Mouse (Mus musculus): ENCODE data around the gene Mpp3. TPM values are rescaled to one million over a fixed set of nuclear protein-coding genes. Genes with fewer than 3 reads are reported as not detected.

Mpp3 gene
- polyA plus RNA-seq, 1 experiment from 2014 or later: 13.3 TPM

- 90% methylated on average over 6 of the region's 6 CpGs for WGBS
- no peaks in the 10 kb centered on the region for H3K9me3 ChIP-seq (replicated peaks)
- DNase-seq (ENCODE audit: low spot score): no peak
- H3K4me3 ChIP-seq: no peak overlapping the region
- H3K27ac ChIP-seq (replicated peaks): no peak overlapping the region
- peaks cover 41% of the 10 kb centered on the region for H3K4me1 ChIP-seq
- peaks cover 29% of the 10 kb centered on the region for H3K36me3 ChIP-seq
- H3K27me3 ChIP-seq (ENCODE audit: low read depth, poor library complexity, severe bottlenecking): peaks cover 46% of the 10 kb centered on the region
These were observed 4.0 kb downstream of the Mpp3 start for GRCm38 (mm10) chr11:102024084-102024758.

DNA sequence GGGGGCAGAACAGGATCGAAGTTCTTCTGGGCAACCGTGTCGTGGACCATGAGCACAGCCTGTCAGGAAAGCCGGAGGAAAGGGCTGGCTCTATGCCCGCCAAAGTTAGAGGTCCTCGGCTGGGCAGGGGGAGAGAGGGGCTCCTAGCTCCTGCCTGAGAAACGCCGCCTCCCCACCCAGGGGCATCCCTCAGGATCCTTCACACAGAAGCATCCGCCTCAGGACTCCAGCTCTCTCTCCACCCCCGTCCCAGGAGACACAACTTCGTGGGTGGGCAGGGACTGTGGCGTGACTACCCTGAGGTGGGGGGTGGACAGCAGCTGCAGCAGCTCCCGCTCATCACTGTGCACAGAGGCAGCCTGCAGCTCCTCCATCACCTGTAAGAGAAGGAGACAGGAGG lies 4.9 kb downstream of the Mpp3 start:
- WGBS: 87% methylated on average over 13 of the region's 13 CpGs
- 0 out of 2 replicates have a peak overlapping the region, but pooled peaks have one; percentile 17 for H3K27ac ChIP-seq (replicated peaks)
- no peak for DNase-seq (ENCODE audit: low spot score)
- H3K4me1 ChIP-seq: peaks cover 41% of the 10 kb centered on the region
- peaks cover 35% of the 10 kb centered on the region for H3K36me3 ChIP-seq
- peaks cover 41% of the 10 kb centered on the region for H3K27me3 ChIP-seq (ENCODE audit: low read depth, poor library complexity, severe bottlenecking)
- no peak overlapping the region for H3K4me3 ChIP-seq
- H3K9me3 ChIP-seq (replicated peaks): no peaks in the 10 kb centered on the region

DNA sequence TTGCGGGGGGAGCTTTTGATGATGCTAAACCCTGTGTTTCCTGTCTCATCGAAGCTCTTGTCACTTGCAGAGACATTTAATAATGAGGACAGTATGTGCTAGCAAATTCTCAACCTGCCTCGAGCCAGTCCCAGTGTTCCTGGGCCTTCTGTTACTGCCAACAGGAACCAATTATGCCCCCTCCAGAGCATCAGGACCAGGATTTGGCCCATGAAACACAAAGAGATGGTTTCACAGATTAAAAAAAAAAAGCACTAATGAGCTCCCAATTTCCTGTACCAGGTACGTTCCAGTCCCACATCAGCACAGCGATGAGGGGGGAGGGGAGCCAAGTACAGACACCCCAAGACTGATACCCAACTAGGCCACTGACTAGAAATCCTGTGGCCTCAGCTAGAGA lies 7.1 kb downstream of the Mpp3 start:
- H3K36me3 ChIP-seq: peaks cover 53% of the 10 kb centered on the region
- no peak overlapping the region for H3K27ac ChIP-seq (replicated peaks)
- no peaks in the 10 kb centered on the region for H3K9me3 ChIP-seq (replicated peaks)
- DNase-seq (ENCODE audit: low spot score): no peak
- H3K4me1 ChIP-seq: peaks cover 20% of the 10 kb centered on the region
- H3K27me3 ChIP-seq (ENCODE audit: low read depth, poor library complexity, severe bottlenecking): peaks cover 29% of the 10 kb centered on the region
- WGBS: 93% methylated on average over 5 of the region's 5 CpGs
- no peak overlapping the region for H3K4me3 ChIP-seq

- H3K4me1 ChIP-seq: peaks cover 12% of the 10 kb centered on the region
- H3K4me3 ChIP-seq: no peak overlapping the region
- WGBS: 83% methylated on average over 9 of the region's 9 CpGs
- no peak overlapping the region for H3K27ac ChIP-seq (replicated peaks)
- peaks cover 62% of the 10 kb centered on the region for H3K36me3 ChIP-seq
- H3K9me3 ChIP-seq (replicated peaks): no peaks in the 10 kb centered on the region
- H3K27me3 ChIP-seq (ENCODE audit: low read depth, poor library complexity, severe bottlenecking): peaks cover 15% of the 10 kb centered on the region
- no peak for DNase-seq (ENCODE audit: low spot score)
These were observed 8.5 kb downstream of the Mpp3 start for GRCm38 (mm10) chr11:102019736-102020135.

- H3K9me3 ChIP-seq (replicated peaks): no peaks in the 10 kb centered on the region
- peaks cover 11% of the 10 kb centered on the region; the same call in 1 of the 2 replicates for H3K4me1 ChIP-seq
- no peak overlapping the region for H3K27ac ChIP-seq (replicated peaks)
- no peak for DNase-seq (ENCODE audit: low spot score)
- peaks cover 71% of the 10 kb centered on the region for H3K36me3 ChIP-seq
- no peak overlapping the region for H3K4me3 ChIP-seq
- WGBS: 95% methylated on average over 1 of the region's 1 CpGs
- no peaks in the 10 kb centered on the region for H3K27me3 ChIP-seq (ENCODE audit: low read depth, poor library complexity, severe bottlenecking)
These were observed 12.1 kb downstream of the Mpp3 start for GRCm38 (mm10) chr11:102016136-102016535.

- Histone ChIP-seq H3K27me3 (ENCODE audit: low read depth, poor library complexity, severe bottlenecking) (no peaks in the 10 kb centered on the region), H3K36me3 (peaks cover 78% of the 10 kb centered on the region), H3K4me3 (no peak overlapping the region), H3K4me1 (peaks cover 12% of the 10 kb centered on the region), H3K27ac (replicated peaks) (0 out of 2 replicates have a peak overlapping the region, but pooled peaks have one; percentile 7), H3K9me3 (replicated peaks) (no peaks in the 10 kb centered on the region)
- WGBS: 68% methylated on average over 6 of the region's 6 CpGs
- no peak for DNase-seq (ENCODE audit: low spot score)
These were observed 12.8 kb downstream of the Mpp3 start for GRCm38 (mm10) chr11:102015472-102015871.

GRCm38 (mm10) chr11:102013201-102013600 lies 15.1 kb downstream of the Mpp3 start:
- no peak overlapping the region for H3K27ac ChIP-seq (replicated peaks)
- H3K4me1 ChIP-seq: peaks cover 10% of the 10 kb centered on the region
- no peak for DNase-seq (ENCODE audit: low spot score)
- no peak overlapping the region for H3K4me3 ChIP-seq
- peaks cover 88% of the 10 kb centered on the region for H3K36me3 ChIP-seq
- WGBS: 88% methylated on average over 8 of the region's 8 CpGs
- no peaks in the 10 kb centered on the region for H3K27me3 ChIP-seq (ENCODE audit: low read depth, poor library complexity, severe bottlenecking)
- H3K9me3 ChIP-seq (replicated peaks): no peaks in the 10 kb centered on the region

GRCm38 (mm10) chr11:102011510-102011909 lies 16.8 kb downstream of the Mpp3 start:
- Histone ChIP-seq H3K4me3 (no peak overlapping the region), H3K9me3 (replicated peaks) (no peaks in the 10 kb centered on the region), H3K36me3 (peaks cover 90% of the 10 kb centered on the region), H3K27me3 (ENCODE audit: low read depth, poor library complexity, severe bottlenecking) (no peaks in the 10 kb centered on the region), H3K4me1 (peaks cover 14% of the 10 kb centered on the region), H3K27ac (replicated peaks) (no peak overlapping the region)
- 88% methylated on average over 8 of the region's 8 CpGs for WGBS
- no peak for DNase-seq (ENCODE audit: low spot score)

GRCm38 (mm10) chr11:102010140-102010539 lies 18.1 kb downstream of the Mpp3 start:
- WGBS: 76% methylated on average over 13 of the region's 13 CpGs
- H3K4me3 ChIP-seq: no peak overlapping the region

DNA sequence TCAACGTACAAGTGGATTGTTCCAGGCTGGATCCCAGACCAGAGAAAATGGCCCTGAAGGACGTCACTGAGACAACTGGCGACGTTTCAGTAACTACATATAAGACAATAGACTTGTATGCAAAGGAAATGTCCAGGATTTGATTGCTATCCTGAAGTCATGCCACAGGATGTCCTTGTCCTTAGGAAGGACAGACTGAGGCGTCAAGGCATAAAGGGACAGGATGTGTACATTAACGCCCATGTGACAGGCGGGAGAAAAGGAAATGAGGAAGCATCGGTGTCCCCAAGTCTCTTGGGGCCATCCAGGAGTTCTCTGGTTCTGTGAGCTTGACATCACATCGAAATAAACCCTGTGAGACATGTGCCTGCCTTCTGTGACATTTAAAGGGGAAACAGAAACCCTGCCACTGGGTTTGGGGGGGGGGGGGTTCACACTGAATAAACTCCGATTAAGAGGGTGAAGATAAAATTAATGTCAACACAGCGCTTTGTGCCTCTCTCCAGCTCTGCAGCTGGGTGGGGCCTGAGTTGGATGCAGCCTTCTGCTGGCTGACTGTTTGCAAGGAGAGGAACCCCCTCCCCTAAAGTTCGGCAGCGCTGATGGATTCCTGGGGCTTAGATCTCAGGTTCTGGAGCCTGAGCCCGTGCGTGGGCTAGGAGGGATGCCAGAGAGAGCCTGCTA lies 19.2 kb downstream of the Mpp3 start:
- no peak for DNase-seq (ENCODE audit: low spot score)
- peaks cover 94% of the 10 kb centered on the region for H3K36me3 ChIP-seq
- no peak overlapping the region for H3K4me3 ChIP-seq
- 87% methylated on average over 15 of the region's 15 CpGs for WGBS
- H3K4me1 ChIP-seq: peaks cover 13% of the 10 kb centered on the region
- H3K9me3 ChIP-seq (replicated peaks): peaks cover 6% of the 10 kb centered on the region
- no peaks in the 10 kb centered on the region for H3K27me3 ChIP-seq (ENCODE audit: low read depth, poor library complexity, severe bottlenecking)
- H3K27ac ChIP-seq (replicated peaks): 0 out of 2 replicates have a peak overlapping the region, but pooled peaks have one; percentile 38

More at GRCm38 (mm10) chr11:102010140-102010539, 18.1 kb downstream of the Mpp3 start:
- no peak for DNase-seq (ENCODE audit: low spot score)
- Histone ChIP-seq H3K36me3 (peaks cover 94% of the 10 kb centered on the region), H3K27ac (replicated peaks) (peak overlapping the region; percentile 60; the same call in 1 of the 2 replicates), H3K4me1 (peaks cover 13% of the 10 kb centered on the region), H3K27me3 (ENCODE audit: low read depth, poor library complexity, severe bottlenecking) (no peaks in the 10 kb centered on the region), H3K9me3 (replicated peaks) (no peaks in the 10 kb centered on the region)

DNA sequence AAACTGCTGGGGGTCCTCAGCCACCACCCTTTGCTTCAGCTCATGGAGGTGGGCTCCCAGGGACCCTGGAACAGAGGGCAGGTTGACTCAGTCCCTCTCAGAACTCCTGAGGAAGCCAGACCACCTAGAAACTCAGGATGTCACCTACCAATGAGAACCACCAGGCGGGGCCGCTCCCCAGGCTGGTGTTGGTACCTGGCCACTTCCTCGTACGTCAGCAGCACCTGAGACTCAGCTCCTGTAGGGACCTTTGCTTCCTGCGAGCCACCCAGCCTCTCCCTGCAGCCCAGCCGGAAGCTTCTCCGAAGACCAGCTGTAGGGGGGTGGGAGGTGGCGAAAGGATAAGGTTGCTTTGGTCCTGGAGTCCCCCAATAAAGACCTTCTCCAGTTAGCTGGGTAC lies 19.9 kb downstream of the Mpp3 start:
- H3K36me3 ChIP-seq: peaks cover 96% of the 10 kb centered on the region
- WGBS: 95% methylated on average over 8 of the region's 8 CpGs

GRCm38 (mm10) chr11:102006688-102007087 lies 21.6 kb downstream of the Mpp3 start:
- Histone ChIP-seq H3K4me1 (peaks cover 13% of the 10 kb centered on the region), H3K36me3 (peaks cover 81% of the 10 kb centered on the region), H3K27me3 (ENCODE audit: low read depth, poor library complexity, severe bottlenecking) (no peaks in the 10 kb centered on the region), H3K9me3 (replicated peaks) (peaks cover 6% of the 10 kb centered on the region), H3K27ac (replicated peaks) (peak overlapping the region; percentile 28; the same call in 1 of the 2 replicates), H3K4me3 (no peak overlapping the region)
- DNase-seq (ENCODE audit: low spot score): no peak
- 89% methylated on average over 5 of the region's 5 CpGs for WGBS

More for the DNA sequence above, 19.9 kb downstream of the Mpp3 start:
- Histone ChIP-seq H3K4me1 (peaks cover 13% of the 10 kb centered on the region), H3K9me3 (replicated peaks) (peaks cover 6% of the 10 kb centered on the region), H3K27ac (replicated peaks) (no peak overlapping the region), H3K27me3 (ENCODE audit: low read depth, poor library complexity, severe bottlenecking) (no peaks in the 10 kb centered on the region), H3K4me3 (no peak overlapping the region)
- DNase-seq (ENCODE audit: low spot score): no peak

- WGBS: 84% methylated on average over 9 of the region's 9 CpGs
These were observed 22.0 kb downstream of the Mpp3 start for GRCm38 (mm10) chr11:102006271-102006670.

More at GRCm38 (mm10) chr11:102006271-102006670, 22.0 kb downstream of the Mpp3 start:
- Histone ChIP-seq H3K4me3 (no peak overlapping the region), H3K4me1 (peaks cover 13% of the 10 kb centered on the region), H3K9me3 (replicated peaks) (peaks cover 6% of the 10 kb centered on the region), H3K36me3 (peaks cover 81% of the 10 kb centered on the region), H3K27ac (replicated peaks) (peak overlapping the region; percentile 28; the same call in 1 of the 2 replicates), H3K27me3 (ENCODE audit: low read depth, poor library complexity, severe bottlenecking) (no peaks in the 10 kb centered on the region)
- no peak for DNase-seq (ENCODE audit: low spot score)

Measured in midbrain, embryonic 10.5 days (tissue).